Mouse (Mus musculus) stomach, embryonic 14.5 days (tissue): Measurements from ENCODE around the gene Npat. TPM values are rescaled to one million over a fixed set of nuclear protein-coding genes. Genes with fewer than 3 reads are reported as not detected.
A peak's percentile ranks its signal among the peaks of the same experiment; 100 is the strongest.

Source experiments
- ATAC-seq: fragments of 200-750 bp; cut with Nextera tagmentation; 2 replicates; pipeline ENCODE4 v1.8.0; 2017; ENCODE audit warnings: low read depth, moderate TSS enrichment; ENCODE audit not compliant: insufficient number of reproducible peaks, insufficient read depth, low FRiP score
- H3K27ac ChIP-seq: fragments of 300-500 bp; sonication (generic); 2 replicates; pipeline ENCODE4 v1.5.1; 2014; ENCODE audit warnings: mild to moderate bottlenecking, low read length, moderate library complexity, mixed read lengths
- H3K27me3 ChIP-seq: fragments of 300-500 bp; sonication (generic); 2 replicates; pipeline ENCODE4 v1.6.1; 2014; ENCODE audit warnings: low read length, control low read depth, mixed read lengths; ENCODE audit not compliant: control insufficient read depth, insufficient read depth
- H3K36me3 ChIP-seq: fragments of 300-500 bp; sonication (generic); 2 replicates; pipeline ENCODE4 v1.6.1; 2014; ENCODE audit warnings: mild to moderate bottlenecking, control low read depth, low read length, moderate library complexity, mixed read lengths; ENCODE audit not compliant: control insufficient read depth, insufficient read depth
- H3K4me1 ChIP-seq: fragments of 300-500 bp; sonication (generic); 2 replicates; pipeline ENCODE4 v1.6.1; 2014; ENCODE audit warnings: low read length, control low read depth, mixed read lengths; ENCODE audit not compliant: control insufficient read depth, insufficient read depth
- H3K4me2 ChIP-seq: fragments of 300-500 bp; sonication (generic); replicated peaks from 2 replicates; pipeline ENCODE4 v1.6.1; 2014; ENCODE audit warnings: low read depth, low read length, control low read depth
- H3K4me3 ChIP-seq: fragments of 300-500 bp; sonication (generic); 2 replicates; pipeline ENCODE4 v1.5.1; 2014; ENCODE audit warnings: low read depth, low read length, control low read depth
- H3K9ac ChIP-seq: fragments of 300-500 bp; sonication (generic); replicated peaks from 2 replicates; pipeline ENCODE4 v1.6.1; 2014; ENCODE audit warnings: low read depth, mild to moderate bottlenecking, control low read depth, low read length, moderate library complexity, mixed read lengths
- H3K9me3 ChIP-seq: fragments of 300-500 bp; sonication (generic); 2 replicates; pipeline ENCODE4 v1.6.1; 2016; ENCODE audit warnings: low read depth, low read length, control low read depth; ENCODE audit not compliant: control insufficient read depth
- WGBS: fragments of 180-500 bp; shearing (Covaris S2); extraction: QIAGEN DNeasy Blood & Tissue Kit; methylation state at CpG from one replicate; pipeline ENCODE4 v1.1.7; 2014; 5-methylcytosine and 5-hydroxymethylcytosine counted together
- polyA plus RNA-seq: library from polyadenylated mRNA; unstranded; fragments of >200 nt; fragmentation: Nextera tagmentation; extraction: Ambion mirVana; gene quantifications from 2 replicates; pipeline ENCODE4 v1.2.1, GENCODE M21; 2014

Npat gene
- 24.4 and 26.4 TPM in 2 replicates for polyA plus RNA-seq

GRCm38 (mm10) chr9:53536558-53537320 lies at the start of gene Npat, which contains the start of gene Atm:
TSS of gene Npat (plus strand) at chr9:53537047.
TSS of gene Atm (minus strand) at chr9:53536740.
- H3K4me2 ChIP-seq = peak within 1 kb of the TSS; percentile 74
- no peaks in the 10 kb centered on the region for H3K36me3 ChIP-seq
- H3K4me3 ChIP-seq = peak within 1 kb of the TSS; percentile 94
- H3K9me3 ChIP-seq = no peaks in the 10 kb centered on the region
- WGBS = under 1% methylated on average over 69 of the region's 69 CpGs
- peak within 1 kb of the TSS; percentile 91 for H3K27ac ChIP-seq
- ATAC-seq = peak; percentile 99
- peak within 1 kb of the TSS; percentile 87 for H3K9ac ChIP-seq
- no peaks in the 10 kb centered on the region for H3K27me3 ChIP-seq
- peaks cover 10% of the 10 kb centered on the region for H3K4me1 ChIP-seq

- peaks cover 12% of the 10 kb centered on the region for H3K36me3 ChIP-seq
- no peak overlapping the region for H3K27ac ChIP-seq
- ATAC-seq = no peak
- no peaks in the 10 kb centered on the region for H3K4me1 ChIP-seq
- H3K4me3 ChIP-seq = no peak overlapping the region
- WGBS = 84% methylated on average over 7 of the region's 7 CpGs
- no peak overlapping the region for H3K4me2 ChIP-seq
- no peaks in the 10 kb centered on the region for H3K9me3 ChIP-seq
- H3K9ac ChIP-seq = no peak overlapping the region
- H3K27me3 ChIP-seq = no peaks in the 10 kb centered on the region
Measured at GRCm38 (mm10) chr9:53508053-53508452, 28.8 kb upstream of the Npat start.

- Histone ChIP-seq H3K27ac (no peak overlapping the region), H3K4me3 (no peak overlapping the region), H3K9ac (no peak overlapping the region), H3K36me3 (peaks cover 9% of the 10 kb centered on the region), H3K4me1 (no peaks in the 10 kb centered on the region), H3K9me3 (no peaks in the 10 kb centered on the region), H3K27me3 (no peaks in the 10 kb centered on the region), H3K4me2 (no peak overlapping the region)
- no peak for ATAC-seq
Measured at GRCm38 (mm10) chr9:53514091-53514490, 22.8 kb upstream of the Npat start.

GRCm38 (mm10) chr9:53517373-53518009 lies 19.4 kb upstream of the Npat start:
- ATAC-seq = no peak
- H3K9ac ChIP-seq = no peak overlapping the region
- no peak overlapping the region for H3K4me2 ChIP-seq
- no peaks in the 10 kb centered on the region for H3K27me3 ChIP-seq
- no peak overlapping the region for H3K4me3 ChIP-seq
- peaks cover 4% of the 10 kb centered on the region for H3K36me3 ChIP-seq
- 75% methylated on average over 9 of the region's 9 CpGs for WGBS
- no peaks in the 10 kb centered on the region for H3K9me3 ChIP-seq
- H3K4me1 ChIP-seq = no peaks in the 10 kb centered on the region
- H3K27ac ChIP-seq = no peak overlapping the region

- ATAC-seq = no peak
- Histone ChIP-seq H3K9me3 (no peaks in the 10 kb centered on the region), H3K27ac (peak overlapping the region; percentile 82; the same call in 1 of the 2 replicates), H3K4me1 (peaks cover 10% of the 10 kb centered on the region), H3K36me3 (peaks cover 4% of the 10 kb centered on the region), H3K27me3 (no peaks in the 10 kb centered on the region), H3K9ac (peak overlapping the region; percentile 39; the same call in 1 of the 2 replicates), H3K4me3 (peak overlapping the region; percentile 94), H3K4me2 (peak overlapping the region; percentile 66)
- 12% methylated on average over 17 of the region's 17 CpGs for WGBS
Measured at GRCm38 (mm10) chr9:53535416-53536320, 1.2 kb upstream of the Npat start.

- Histone ChIP-seq H3K4me3 (peak overlapping the region; percentile 94), H3K36me3 (no peaks in the 10 kb centered on the region), H3K27me3 (no peaks in the 10 kb centered on the region), H3K4me1 (peaks cover 10% of the 10 kb centered on the region), H3K9ac (peak overlapping the region; percentile 87), H3K9me3 (no peaks in the 10 kb centered on the region), H3K4me2 (peak overlapping the region; percentile 74), H3K27ac (peak overlapping the region; percentile 91)
- ATAC-seq = 0 out of 2 replicates have a peak, but pooled peaks have one; percentile 2
- WGBS = under 1% methylated on average over 31 of the region's 34 CpGs
Measured at GRCm38 (mm10) chr9:53537336-53537965, 604 bp downstream of the Npat start.

- ATAC-seq = no peak
- Histone ChIP-seq H3K9ac (no peak overlapping the region), H3K9me3 (no peaks in the 10 kb centered on the region), H3K4me1 (no peaks in the 10 kb centered on the region), H3K27ac (no peak overlapping the region), H3K4me3 (no peak overlapping the region), H3K27me3 (no peaks in the 10 kb centered on the region), H3K4me2 (no peak overlapping the region), H3K36me3 (peaks cover 49% of the 10 kb centered on the region)
- WGBS = 87% methylated on average over 6 of the region's 6 CpGs
Measured at GRCm38 (mm10) chr9:53570662-53571061, 33.8 kb downstream of the Npat start.
